Comparison of ENCODE assay signal across 28 mouse cellular contexts in the genomic region with DNA sequence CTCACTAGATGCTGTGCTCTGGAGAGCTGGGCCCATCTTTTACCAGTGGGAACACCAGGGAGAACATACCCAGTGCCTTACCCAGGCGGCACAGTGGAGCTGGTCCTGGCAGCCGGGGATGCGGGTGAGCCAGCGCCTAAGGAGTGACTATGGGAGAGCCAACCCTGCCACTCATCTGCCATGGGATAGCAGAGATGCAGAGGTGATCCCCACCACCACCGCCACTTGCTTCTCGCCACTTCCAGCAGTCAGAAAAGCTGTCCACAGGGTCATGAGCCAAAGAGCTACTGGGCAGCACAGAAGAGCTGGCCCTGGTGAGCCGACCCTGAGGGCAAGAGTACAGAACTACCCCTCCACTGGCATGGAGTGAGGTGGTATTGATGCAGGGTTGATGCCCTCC. TPM values are rescaled to one million over a fixed set of nuclear protein-coding genes. Genes with fewer than 3 reads are reported as not detected.
"Had no signal": no experiment of that assay in that cellular context is flagged by ENCODE, and none has a peak within 500 bp of the region (broad histone marks: within the 10 kb centered on the region; RNA-seq: fewer than 3 reads in every experiment).

No protein-coding gene starts in this region.

- ATAC-seq: hindbrain, postnatal 0 days; intestine, embryonic 16.5 days had no signal

- DNase-seq: gastrocnemius, postnatal 14 days; gastrocnemius, postnatal 36 days; heart, adult 18-20 months; heart, postnatal 10 days; kidney, adult 11 months; kidney, adult 2 months; kidney, adult 9 months; kidney, postnatal 14 days; kidney, postnatal 36 days; layer of hippocampus, adult 9-11 months; layer of hippocampus, postnatal 36 days; left cerebral cortex, postnatal 4 days; liver, embryonic 13.5 days had no signal

- H3K27me3 ChIP-seq: heart, embryonic 13.5 days; hindbrain, embryonic 13.5 days; hindbrain, embryonic 15.5 days; kidney, embryonic 15.5 days; limb, embryonic 13.5 days; limb, embryonic 15.5 days; liver, embryonic 13.5 days; liver, embryonic 15.5 days had no signal

- H3K4me2 ChIP-seq: heart, embryonic 11.5 days; heart, embryonic 13.5 days; hindbrain, embryonic 13.5 days; hindbrain, embryonic 15.5 days; kidney, embryonic 15.5 days; limb, embryonic 13.5 days; limb, embryonic 15.5 days; liver, embryonic 11.5 days; liver, embryonic 13.5 days; liver, embryonic 15.5 days had no signal

- H3K4me1 ChIP-seq: heart, embryonic 13.5 days; hindbrain, embryonic 13.5 days; hindbrain, embryonic 15.5 days; kidney, embryonic 15.5 days; limb, embryonic 13.5 days; limb, embryonic 15.5 days; liver, embryonic 13.5 days; liver, embryonic 15.5 days had no signal

- H3K4me3 ChIP-seq: heart, embryonic 13.5 days; hindbrain, embryonic 13.5 days; hindbrain, embryonic 15.5 days; kidney, embryonic 15.5 days; limb, embryonic 13.5 days; limb, embryonic 15.5 days; liver, embryonic 13.5 days; liver, embryonic 15.5 days had no signal

- H3K27ac ChIP-seq: heart, embryonic 13.5 days; hindbrain, embryonic 13.5 days; hindbrain, embryonic 15.5 days; hindbrain, postnatal 0 days; kidney, embryonic 15.5 days; kidney, postnatal 0 days; limb, embryonic 13.5 days; limb, embryonic 15.5 days; liver, embryonic 13.5 days; liver, embryonic 15.5 days had no signal

- H3K9me3 ChIP-seq: heart, embryonic 13.5 days; hindbrain, embryonic 13.5 days; hindbrain, embryonic 15.5 days; kidney, embryonic 15.5 days; limb, embryonic 13.5 days; limb, embryonic 15.5 days; liver, embryonic 13.5 days; liver, embryonic 15.5 days had no signal

- H3K36me3 ChIP-seq: heart, embryonic 13.5 days; hindbrain, embryonic 13.5 days; hindbrain, embryonic 15.5 days; kidney, embryonic 15.5 days; limb, embryonic 13.5 days; limb, embryonic 15.5 days; liver, embryonic 13.5 days; liver, embryonic 15.5 days had no signal

- H3K9ac ChIP-seq: heart, embryonic 13.5 days; hindbrain, embryonic 13.5 days; hindbrain, embryonic 15.5 days; kidney, embryonic 15.5 days; limb, embryonic 13.5 days; limb, embryonic 15.5 days; liver, embryonic 13.5 days; liver, embryonic 15.5 days had no signal

RNA-seq across cellular contexts. Expression of gene Kcnmb3, which starts 12.1 kb away (rescaled TPM):
- total RNA-seq: gastrocnemius, adult 8-10 months; gastrocnemius, postnatal 14 days; heart, adult 18-20 months; hematopoietic stem cell, adult 5-6 weeks; hindbrain, postnatal 0 days had no signal
- polyA plus RNA-seq: hindbrain, embryonic 13.5 days; hindbrain, embryonic 15.5 days; hindbrain, postnatal 0 days; intestine, embryonic 14.5 days; intestine, embryonic 16.5 days; kidney, embryonic 15.5 days; kidney, postnatal 0 days; limb, embryonic 15.5 days; liver, embryonic 13.5 days; liver, embryonic 15.5 days had no signal
